Mouse (Mus musculus) Muller cell, postnatal 12 days (primary cell): ENCODE results near the gene Icam5.

Experiments used
- DNase-seq: peaks from one replicate; pipeline ENCODE4 v3.0.0-alpha.2; 2015; ENCODE audit errors: inconsistent ontology term

Gene Icam5

GRCm38 (mm10) chr9:21014691-21015570 lies 16.9 kb upstream of the Icam5 start:
- DNase-seq = no peak

- DNase-seq = no peak
Measured at GRCm38 (mm10) chr9:21015571-21016130, 16.2 kb upstream of the Icam5 start, which contains the start of gene Icam1. TSS of gene Icam1 (plus strand) at chr9:21015985.

DNA sequence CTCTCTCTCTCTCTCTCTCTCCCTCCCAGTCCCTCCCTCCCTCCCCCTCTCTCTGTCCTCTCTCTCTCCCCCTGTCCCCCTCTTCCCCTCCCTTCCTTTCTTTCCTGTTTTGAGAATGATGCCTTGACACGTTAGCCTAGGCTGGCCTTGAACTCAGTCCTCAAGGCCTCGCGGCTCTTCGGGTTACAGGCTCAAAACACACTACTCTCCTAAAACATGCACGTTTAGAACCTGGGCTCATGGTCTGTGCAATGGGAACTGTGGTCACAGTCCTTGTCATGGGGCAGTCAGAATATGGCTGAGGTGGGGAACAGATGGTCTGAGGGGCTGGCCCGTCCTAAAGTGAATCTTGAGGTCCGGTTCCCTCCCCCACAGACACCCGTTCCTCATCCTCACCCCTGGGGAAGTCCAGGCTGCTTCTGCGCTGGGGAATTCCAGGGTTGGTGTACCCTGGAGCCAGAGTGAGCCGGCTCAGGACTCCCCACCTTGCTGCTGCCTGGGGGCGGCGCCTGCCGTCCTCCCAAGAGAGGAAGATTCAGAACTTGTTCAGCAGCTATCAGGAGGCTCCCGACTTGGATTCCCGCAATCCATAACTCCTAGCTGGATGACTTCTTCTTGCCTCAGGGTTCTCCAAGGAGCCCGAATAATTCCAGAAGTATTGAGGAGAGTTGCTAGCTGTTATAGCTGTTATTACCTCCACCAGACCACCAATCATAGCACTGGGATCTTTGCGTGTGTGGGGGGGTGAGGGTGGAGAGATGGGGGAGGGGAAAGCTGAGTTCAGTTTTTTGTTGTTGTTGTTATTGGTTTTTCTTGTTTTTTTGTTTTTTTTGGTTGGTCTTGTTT lies 15.3 kb upstream of the Icam5 start:
- no peak for DNase-seq

GRCm38 (mm10) chr9:21017177-21017575 lies 14.7 kb upstream of the Icam5 start:
- no peak for DNase-seq

DNA sequence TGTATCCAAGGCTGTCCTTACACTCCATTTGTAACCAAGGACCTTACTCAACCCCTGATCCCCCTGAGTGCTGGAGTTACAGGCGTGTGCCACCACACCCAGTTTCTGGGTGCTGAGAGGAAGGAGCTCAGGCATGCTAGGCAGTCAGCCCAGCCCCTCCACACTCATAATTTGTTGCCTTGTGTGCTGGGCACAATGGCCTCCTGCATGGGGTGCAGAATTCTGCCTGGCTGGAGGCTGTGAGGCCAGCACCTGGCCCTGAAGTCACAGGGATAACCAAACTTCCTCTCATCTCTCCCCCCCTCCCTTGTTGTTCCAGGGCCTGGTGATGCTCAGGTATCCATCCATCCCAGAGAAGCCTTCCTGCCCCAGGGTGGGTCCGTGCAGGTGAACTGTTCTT lies 13.3 kb upstream of the Icam5 start:
- no peak for DNase-seq

- DNase-seq = no peak
Measured at GRCm38 (mm10) chr9:21021363-21021762, 10.5 kb upstream of the Icam5 start.

DNA sequence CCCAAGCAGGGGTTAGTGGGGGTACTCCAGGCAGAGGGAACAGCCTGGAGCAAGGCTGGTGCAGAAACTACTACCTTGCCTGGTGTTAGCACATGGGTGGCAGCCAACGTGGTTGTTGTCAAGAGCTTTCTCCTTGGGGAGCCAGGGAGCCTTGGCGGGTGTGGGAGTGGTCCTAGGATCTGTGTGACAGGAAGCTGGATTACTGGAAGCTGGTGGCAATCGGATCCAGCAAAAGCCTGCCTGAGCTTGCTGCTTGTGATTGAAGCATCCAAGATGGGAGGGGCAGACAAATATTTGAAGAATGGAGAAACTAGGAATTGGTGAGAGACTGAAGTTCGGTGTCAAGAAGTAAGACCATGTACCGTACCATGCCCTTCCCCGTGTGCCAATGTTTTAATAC lies 9.6 kb upstream of the Icam5 start:
- no peak for DNase-seq

DNA sequence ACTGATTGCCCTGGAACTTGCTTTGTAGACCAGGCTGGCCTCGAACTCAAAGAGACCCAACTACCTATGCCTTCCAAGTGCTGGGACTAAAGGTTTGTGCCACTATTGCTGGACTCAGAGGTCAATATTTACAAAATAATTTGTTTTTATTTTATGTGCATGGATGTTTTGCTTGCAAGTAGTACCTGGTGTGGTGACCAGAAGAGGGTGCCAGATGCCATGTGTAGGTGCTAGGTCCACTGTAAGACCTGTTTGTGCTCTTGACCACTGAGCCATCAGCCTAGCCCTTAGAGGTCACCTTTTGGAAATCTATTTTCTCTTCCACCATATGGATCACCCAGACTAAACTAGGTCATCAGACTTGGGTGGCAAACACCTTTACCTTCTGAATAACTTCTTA lies 9.1 kb upstream of the Icam5 start:
- DNase-seq = no peak

GRCm38 (mm10) chr9:21025258-21025810 lies 6.5 kb upstream of the Icam5 start:
- DNase-seq = no peak

- DNase-seq = no peak
Measured at GRCm38 (mm10) chr9:21026849-21027248, 5.0 kb upstream of the Icam5 start.

DNA sequence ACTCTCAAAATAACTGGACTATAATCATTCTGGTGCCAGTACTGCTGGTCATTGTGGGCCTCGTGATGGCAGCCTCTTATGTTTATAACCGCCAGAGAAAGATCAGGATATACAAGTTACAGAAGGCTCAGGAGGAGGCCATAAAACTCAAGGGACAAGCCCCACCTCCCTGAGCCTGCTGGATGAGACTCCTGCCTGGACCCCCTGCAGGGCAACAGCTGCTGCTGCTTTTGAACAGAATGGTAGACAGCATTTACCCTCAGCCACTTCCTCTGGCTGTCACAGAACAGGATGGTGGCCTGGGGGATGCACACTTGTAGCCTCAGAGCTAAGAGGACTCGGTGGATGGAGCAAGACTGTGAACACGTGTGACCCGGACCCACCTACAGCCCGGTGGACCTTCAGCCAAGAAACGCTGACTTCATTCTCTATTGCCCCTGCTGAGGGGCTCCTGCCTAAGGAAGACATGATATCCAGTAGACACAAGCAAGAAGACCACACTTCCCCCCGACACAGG lies 4.0 kb upstream of the Icam5 start:
- no peak for DNase-seq

DNA sequence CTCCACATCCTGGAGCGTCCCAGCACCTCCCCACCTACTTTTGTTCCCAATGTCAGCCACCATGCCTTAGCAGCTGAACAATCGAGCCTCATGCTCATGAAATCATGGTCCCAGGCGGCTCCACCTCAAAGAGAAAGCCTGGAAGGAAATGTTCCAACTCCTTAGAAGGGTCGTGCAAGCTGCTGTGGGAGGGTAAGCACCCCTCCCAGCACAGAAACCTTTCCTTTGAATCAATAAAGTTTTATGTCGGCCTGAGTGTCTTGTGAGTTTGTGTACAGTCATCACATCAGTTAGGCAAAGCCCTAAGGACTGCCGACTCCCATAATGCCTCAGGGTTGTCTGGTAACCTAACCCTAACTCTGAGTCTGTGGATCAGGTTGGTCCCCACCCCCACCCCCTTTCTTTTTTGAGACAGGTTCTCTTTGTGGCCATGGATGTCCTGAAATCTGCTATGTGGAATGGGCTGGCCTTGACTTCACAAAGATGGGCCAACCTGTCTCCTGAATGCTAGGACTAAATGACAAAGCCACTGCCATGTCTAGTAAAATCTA lies 3.2 kb upstream of the Icam5 start:
- DNase-seq = no peak

DNA sequence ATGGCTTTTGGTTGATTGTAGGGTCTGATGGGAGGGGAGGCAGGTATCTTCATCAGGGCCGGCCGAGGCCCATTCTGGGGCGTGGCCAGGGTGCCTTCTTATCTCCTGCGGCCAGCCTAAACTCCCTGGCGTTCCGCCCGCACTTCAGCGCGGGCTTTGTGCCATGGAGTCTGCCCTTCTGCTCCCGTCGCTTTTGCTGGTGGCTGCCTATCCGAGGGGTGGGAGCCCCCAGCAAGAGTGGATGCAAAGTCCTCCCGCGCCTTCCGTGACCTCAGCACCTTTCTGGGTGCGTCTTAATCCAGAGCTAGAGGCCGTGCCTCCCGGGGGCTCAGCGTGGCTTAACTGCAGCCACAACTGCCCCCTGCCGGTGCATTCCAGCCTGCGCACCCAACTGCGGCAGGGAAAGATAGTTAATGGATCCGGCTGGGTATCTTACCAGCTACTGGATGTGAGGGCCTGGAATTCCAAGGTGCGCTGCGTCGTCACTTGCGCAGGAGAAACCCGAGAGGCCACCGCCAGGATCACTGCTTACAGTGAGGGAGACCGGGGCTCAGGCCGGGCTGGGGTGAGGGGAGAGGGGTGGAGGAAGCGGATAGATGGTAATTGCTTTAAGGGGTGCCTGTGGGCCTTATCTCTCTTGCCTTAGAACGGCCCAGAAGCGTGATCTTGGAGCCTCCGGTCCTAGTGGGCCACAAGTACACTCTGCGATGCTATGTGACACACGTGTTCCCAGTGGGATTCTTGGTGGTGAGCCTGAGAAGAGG lies 2.4 kb upstream of the Icam5 start, which contains the start of gene Icam4:
Icam4 (plus strand) TSS at position 83 of the 764 bp plus-strand sequence.
- peak; percentile 75 for DNase-seq

- DNase-seq = no peak
Measured at GRCm38 (mm10) chr9:21030055-21030600, 1.7 kb upstream of the Icam5 start.

DNA sequence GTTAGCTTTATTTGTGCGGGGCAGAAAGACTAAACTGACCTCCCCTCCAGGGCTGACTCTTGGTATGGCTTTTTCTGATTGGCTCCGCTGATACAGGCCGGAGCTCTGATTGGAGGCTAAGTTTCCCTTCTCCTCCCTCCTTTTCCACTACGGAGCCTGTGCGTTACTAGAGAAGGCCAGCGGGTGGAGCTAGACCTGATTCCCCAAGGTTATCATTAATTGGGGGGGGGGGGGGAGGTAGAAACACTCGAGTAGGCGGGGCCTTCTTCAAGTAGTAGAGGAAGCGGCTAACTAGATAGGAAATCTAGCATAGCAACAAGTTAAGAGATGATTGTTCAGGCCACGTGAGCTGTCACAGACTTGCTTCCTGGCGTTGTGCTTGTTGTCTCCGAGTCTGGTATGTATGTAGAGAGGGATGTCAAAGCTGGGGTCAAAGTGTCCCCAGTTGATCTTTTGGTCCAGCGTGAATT lies 1.1 kb upstream of the Icam5 start:
- DNase-seq = peak; percentile 93

GRCm38 (mm10) chr9:21031251-21031895 lies 500 bp upstream of the Icam5 start:
- DNase-seq = peak; percentile 79

DNA sequence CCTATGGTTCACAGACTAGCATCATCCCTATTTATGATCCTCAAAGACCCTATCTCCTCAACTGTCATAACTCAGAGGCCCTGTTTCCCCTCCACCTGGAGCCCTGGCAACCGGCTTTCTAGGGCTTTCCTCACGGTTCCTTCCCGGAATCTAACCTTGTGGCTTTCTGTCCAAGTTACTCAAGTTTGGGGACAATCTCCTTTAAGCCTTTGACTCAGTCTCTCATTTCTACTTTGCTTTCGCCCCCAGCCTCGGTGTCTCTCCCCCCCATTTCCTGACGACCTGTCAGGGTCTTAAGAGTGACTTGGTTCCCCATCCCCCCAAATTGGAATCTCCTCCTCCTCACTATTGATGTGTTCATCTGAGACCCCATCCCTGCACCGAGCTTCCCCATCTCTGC lies 618 bp downstream of the Icam5 start:
- no peak for DNase-seq

- peak; percentile 95 for DNase-seq
Measured at GRCm38 (mm10) chr9:21033136-21033535, 1.3 kb downstream of the Icam5 start.

- no peak for DNase-seq
Measured at GRCm38 (mm10) chr9:21034481-21035085, 2.7 kb downstream of the Icam5 start.
